Mouse (Mus musculus) limb, embryonic 12.5 days (tissue): ENCODE results near the gene Irs2. TPM values are rescaled to one million over a fixed set of nuclear protein-coding genes. Genes with fewer than 3 reads are reported as not detected.
A peak's percentile ranks its signal among the peaks of the same experiment; 100 is the strongest.

Experiments
- ATAC-seq: fragments of 200-750 bp; cut with Nextera tagmentation; 2 replicates; pipeline ENCODE4 v1.8.0; 2017; ENCODE audit warnings: low read depth, moderate TSS enrichment; ENCODE audit not compliant: insufficient number of reproducible peaks, insufficient read depth, low FRiP score, low TSS enrichment
- H3K27ac ChIP-seq: fragments of 300-500 bp; sonication (generic); 2 replicates; pipeline ENCODE4 v1.5.1; 2016; ENCODE audit warnings: mild to moderate bottlenecking, moderate library complexity
- H3K27me3 ChIP-seq: fragments of 300-500 bp; sonication (generic); 2 replicates; pipeline ENCODE4 v1.6.1; 2016; ENCODE audit warnings: mild to moderate bottlenecking, moderate library complexity
- H3K36me3 ChIP-seq: fragments of 300-500 bp; sonication (generic); 2 replicates; pipeline ENCODE4 v1.6.1; 2016; ENCODE audit warnings: mild to moderate bottlenecking, moderate library complexity
- H3K4me1 ChIP-seq: fragments of 300-500 bp; sonication (generic); replicated peaks from 2 replicates; pipeline ENCODE4 v1.6.1; 2016
- H3K4me2 ChIP-seq: fragments of 300-500 bp; sonication (generic); 2 replicates; pipeline ENCODE4 v1.6.1; 2016; ENCODE audit warnings: mild to moderate bottlenecking, moderate library complexity
- H3K4me3 ChIP-seq: fragments of 300-500 bp; sonication (generic); replicated peaks from 2 replicates; pipeline ENCODE4 v1.5.1; 2016; ENCODE audit warnings: mild to moderate bottlenecking
- H3K9ac ChIP-seq: fragments of 300-500 bp; sonication (generic); replicated peaks from 2 replicates; pipeline ENCODE4 v1.6.1; 2016; ENCODE audit warnings: mild to moderate bottlenecking, moderate library complexity
- H3K9me3 ChIP-seq: fragments of 300-500 bp; sonication (generic); 2 replicates; pipeline ENCODE4 v1.6.1; 2016; ENCODE audit warnings: mild to moderate bottlenecking, moderate library complexity
- WGBS: fragments of 180-500 bp; shearing (Covaris S2); methylation state at CpG from one replicate; pipeline ENCODE4 v1.1.7; 2016; 5-methylcytosine and 5-hydroxymethylcytosine counted together
- polyA plus RNA-seq: library from polyadenylated mRNA; unstranded; fragments of >200 nt; fragmentation: Nextera tagmentation; extraction: Ambion mirVana; gene quantifications from 2 replicates; pipeline ENCODE4 v1.2.1, GENCODE M21; 2016

Gene Irs2
- polyA plus RNA-seq, 1 experiment from 2014 or later: 11.7 TPM

- under 1% methylated on average over 53 of the region's 62 CpGs for WGBS
- peaks cover 43% of the 10 kb centered on the region for H3K4me1 ChIP-seq
- 0 out of 2 replicates have a peak, but pooled peaks have one; percentile 33 for ATAC-seq
Measured at GRCm38 (mm10) chr8:11009431-11010071, 1.3 kb upstream of the Irs2 start.

GRCm38 (mm10) chr8:11008842-11009420 is 673 bp upstream of the Irs2 start:
- H3K9me3 ChIP-seq: no peaks in the 10 kb centered on the region
- peaks cover 49% of the 10 kb centered on the region for H3K4me1 ChIP-seq
- WGBS: under 1% methylated on average over 65 of the region's 73 CpGs

More at GRCm38 (mm10) chr8:11009431-11010071, 1.3 kb upstream of the Irs2 start:
- peak overlapping the region; percentile 85 for H3K9ac ChIP-seq
- H3K27ac ChIP-seq: peak overlapping the region; percentile 97
- H3K9me3 ChIP-seq: no peaks in the 10 kb centered on the region
- peak overlapping the region; percentile 81 for H3K4me3 ChIP-seq
- H3K4me2 ChIP-seq: peak overlapping the region; percentile 94
- H3K36me3 ChIP-seq: peaks cover 22% of the 10 kb centered on the region
- H3K27me3 ChIP-seq: no peaks in the 10 kb centered on the region; the same call in 1 of the 2 replicates

GRCm38 (mm10) chr8:11007581-11008378 is 478 bp downstream of the Irs2 start:
- no peaks in the 10 kb centered on the region for H3K9me3 ChIP-seq
- under 1% methylated on average over 88 of the region's 88 CpGs for WGBS

More at GRCm38 (mm10) chr8:11008842-11009420, 673 bp upstream of the Irs2 start:
- Histone ChIP-seq H3K9ac (peak overlapping the region; percentile 88), H3K4me2 (peak overlapping the region; percentile 94), H3K36me3 (peaks cover 24% of the 10 kb centered on the region), H3K4me3 (peak overlapping the region; percentile 81), H3K27me3 (no peaks in the 10 kb centered on the region; the same call in 1 of the 2 replicates), H3K27ac (peak overlapping the region; percentile 97)
- peak; percentile 86 for ATAC-seq

GRCm38 (mm10) chr8:11007001-11007580 is 1.2 kb downstream of the Irs2 start:
- peaks cover 24% of the 10 kb centered on the region for H3K36me3 ChIP-seq
- peak; percentile 57 for ATAC-seq
- peak overlapping the region; percentile 97 for H3K27ac ChIP-seq
- peak overlapping the region; percentile 88 for H3K9ac ChIP-seq
- no peaks in the 10 kb centered on the region for H3K9me3 ChIP-seq
- peaks cover 61% of the 10 kb centered on the region for H3K4me1 ChIP-seq
- H3K27me3 ChIP-seq: no peaks in the 10 kb centered on the region; the same call in 1 of the 2 replicates
- H3K4me2 ChIP-seq: peak overlapping the region; percentile 94
- under 1% methylated on average over 54 of the region's 56 CpGs for WGBS
- H3K4me3 ChIP-seq: peak overlapping the region; percentile 81

More at GRCm38 (mm10) chr8:11007581-11008378, 478 bp downstream of the Irs2 start:
- Histone ChIP-seq H3K36me3 (peaks cover 24% of the 10 kb centered on the region), H3K4me3 (peak overlapping the region; percentile 81), H3K4me1 (peaks cover 54% of the 10 kb centered on the region), H3K27ac (peak overlapping the region; percentile 97), H3K4me2 (peak overlapping the region; percentile 94), H3K27me3 (no peaks in the 10 kb centered on the region; the same call in 1 of the 2 replicates), H3K9ac (peak overlapping the region; percentile 88)
- ATAC-seq: no peak

- H3K27ac ChIP-seq: peak overlapping the region; percentile 35; the same call in 1 of the 2 replicates
- H3K9ac ChIP-seq: peak overlapping the region; percentile 88
- peaks cover 69% of the 10 kb centered on the region for H3K4me1 ChIP-seq
- no peaks in the 10 kb centered on the region; the same call in 1 of the 2 replicates for H3K27me3 ChIP-seq
- H3K9me3 ChIP-seq: no peaks in the 10 kb centered on the region
- peak overlapping the region; percentile 81 for H3K4me3 ChIP-seq
- peak overlapping the region; percentile 94 for H3K4me2 ChIP-seq
- 88% methylated on average over 9 of the region's 9 CpGs for WGBS
- ATAC-seq: no peak
- peaks cover 24% of the 10 kb centered on the region for H3K36me3 ChIP-seq
Measured at GRCm38 (mm10) chr8:11006276-11006630, 2.0 kb downstream of the Irs2 start.

- H3K36me3 ChIP-seq: peaks cover 24% of the 10 kb centered on the region
- ATAC-seq: no peak
- H3K9me3 ChIP-seq: no peaks in the 10 kb centered on the region
- H3K27ac ChIP-seq: peak overlapping the region; percentile 35; the same call in 1 of the 2 replicates
- H3K4me2 ChIP-seq: peak overlapping the region; percentile 94
- peaks cover 69% of the 10 kb centered on the region for H3K4me1 ChIP-seq
- H3K4me3 ChIP-seq: peak overlapping the region; percentile 81
- no peaks in the 10 kb centered on the region for H3K27me3 ChIP-seq
- peak overlapping the region; percentile 88 for H3K9ac ChIP-seq
- WGBS: 88% methylated on average over 26 of the region's 26 CpGs
Measured at GRCm38 (mm10) chr8:11005460-11006275, 2.6 kb downstream of the Irs2 start.

GRCm38 (mm10) chr8:11004781-11005459 is 3.3 kb downstream of the Irs2 start:
- H3K4me1 ChIP-seq: peaks cover 70% of the 10 kb centered on the region
- H3K27me3 ChIP-seq: no peaks in the 10 kb centered on the region
- peaks cover 24% of the 10 kb centered on the region for H3K36me3 ChIP-seq
- H3K27ac ChIP-seq: peak overlapping the region; percentile 50; the same call in 1 of the 2 replicates
- no peaks in the 10 kb centered on the region for H3K9me3 ChIP-seq
- peak overlapping the region; percentile 81 for H3K4me3 ChIP-seq
- ATAC-seq: no peak
- peak overlapping the region; percentile 88 for H3K9ac ChIP-seq
- peak overlapping the region; percentile 94 for H3K4me2 ChIP-seq
- 83% methylated on average over 22 of the region's 22 CpGs for WGBS

- no peaks in the 10 kb centered on the region for H3K27me3 ChIP-seq
Measured at GRCm38 (mm10) chr8:11003917-11004470, 4.3 kb downstream of the Irs2 start.

GRCm38 (mm10) chr8:11003253-11003652 is 5.0 kb downstream of the Irs2 start:
- Histone ChIP-seq H3K4me2 (peak overlapping the region; percentile 94), H3K4me1 (peaks cover 78% of the 10 kb centered on the region), H3K9me3 (no peaks in the 10 kb centered on the region), H3K27me3 (no peaks in the 10 kb centered on the region), H3K36me3 (peaks cover 30% of the 10 kb centered on the region), H3K27ac (peak overlapping the region; percentile 43), H3K4me3 (peak overlapping the region; percentile 81), H3K9ac (peak overlapping the region; percentile 88)
- no peak for ATAC-seq
- 63% methylated on average over 6 of the region's 6 CpGs for WGBS

More at GRCm38 (mm10) chr8:11003917-11004470, 4.3 kb downstream of the Irs2 start:
- H3K9ac ChIP-seq: peak overlapping the region; percentile 88
- H3K27ac ChIP-seq: peak overlapping the region; percentile 50
- H3K4me3 ChIP-seq: peak overlapping the region; percentile 81
- 56% methylated on average over 7 of the region's 7 CpGs for WGBS
- peak overlapping the region; percentile 94 for H3K4me2 ChIP-seq
- peaks cover 76% of the 10 kb centered on the region for H3K4me1 ChIP-seq
- ATAC-seq: no peak
- peaks cover 24% of the 10 kb centered on the region for H3K36me3 ChIP-seq
- no peaks in the 10 kb centered on the region for H3K9me3 ChIP-seq
